Mouse (Mus musculus) liver, postnatal 0 days (tissue): ENCODE measurements around the gene Elavl2. TPM values are rescaled to one million over a fixed set of nuclear protein-coding genes. Genes with fewer than 3 reads are reported as not detected.

ENCODE experiments used
- ATAC-seq: fragments of 200-750 bp; cut with Nextera tagmentation; 2 replicates; pipeline ENCODE4 v1.8.0; 2017; ENCODE audit warnings: mild to moderate bottlenecking, moderate library complexity
- DNase-seq: peaks from one replicate; pipeline ENCODE4 v3.0.0-alpha.2; 2016
- H3K27ac ChIP-seq: fragments of 300-500 bp; sonication (generic); 2 replicates; pipeline ENCODE4 v1.5.1; 2014; ENCODE audit warnings: antibody characterized with exemption, moderate library complexity, mild to moderate bottlenecking, low read depth
- H3K27me3 ChIP-seq: fragments of 300-500 bp; sonication (generic); 2 replicates; pipeline ENCODE4 v1.6.1; 2014; ENCODE audit warnings: low read length, control low read depth, mixed read lengths; ENCODE audit not compliant: insufficient read depth
- H3K36me3 ChIP-seq: fragments of 300-500 bp; sonication (generic); replicated peaks from 2 replicates; pipeline ENCODE4 v1.6.1; 2014; ENCODE audit warnings: mild to moderate bottlenecking, control low read depth, low read length, moderate library complexity, mixed read lengths; ENCODE audit not compliant: insufficient read depth
- H3K4me1 ChIP-seq: fragments of 300-500 bp; sonication (generic); 2 replicates; pipeline ENCODE4 v1.6.1; 2014; ENCODE audit warnings: antibody characterized with exemption, mild to moderate bottlenecking, control low read depth; ENCODE audit not compliant: insufficient read depth
- H3K4me2 ChIP-seq: fragments of 300-500 bp; sonication (generic); 2 replicates; pipeline ENCODE4 v1.6.1; 2014; ENCODE audit warnings: low read depth, mild to moderate bottlenecking, low read length, moderate library complexity, mixed read lengths
- H3K4me3 ChIP-seq: fragments of 300-500 bp; sonication (generic); 2 replicates; pipeline ENCODE4 v1.5.1; 2014; ENCODE audit warnings: low read depth, low read length
- H3K9ac ChIP-seq: fragments of 300-500 bp; sonication (generic); replicated peaks from 2 replicates; pipeline ENCODE4 v1.6.1; 2014; ENCODE audit warnings: mild to moderate bottlenecking, moderate library complexity
- H3K9me3 ChIP-seq: fragments of 300-500 bp; sonication (generic); 2 replicates; pipeline ENCODE4 v1.6.1; 2016; ENCODE audit warnings: mild to moderate bottlenecking, control low read depth, low read length, mixed read lengths
- CTCF ChIP-seq: sonication (generic); IDR thresholded peaks from 2 replicates; pipeline ENCODE4 v1.5.1; 2016; ENCODE audit warnings: antibody characterized with exemption, low read depth
- EP300 ChIP-seq: IDR thresholded peaks from 2 replicates; pipeline ENCODE4 v1.6.1; 2016; ENCODE audit warnings: antibody characterized with exemption, low read depth, mild to moderate bottlenecking
- WGBS: fragments of 180-500 bp; shearing (Covaris S2); extraction: QIAGEN DNeasy Blood & Tissue Kit; methylation state at CpG from one replicate; pipeline ENCODE4 v1.1.7; 2014; ENCODE audit not compliant: insufficient replicate concordance; 5-methylcytosine and 5-hydroxymethylcytosine counted together
- polyA plus RNA-seq: library from polyadenylated mRNA; unstranded; fragments of >200 nt; fragmentation: Nextera tagmentation; extraction: Ambion mirVana; gene quantifications from 2 replicates; pipeline ENCODE4 v1.2.1, GENCODE M21; 2015

Elavl2 gene
- polyA plus RNA-seq, 1 experiment from 2014 or later, result 0.06 TPM

DNA sequence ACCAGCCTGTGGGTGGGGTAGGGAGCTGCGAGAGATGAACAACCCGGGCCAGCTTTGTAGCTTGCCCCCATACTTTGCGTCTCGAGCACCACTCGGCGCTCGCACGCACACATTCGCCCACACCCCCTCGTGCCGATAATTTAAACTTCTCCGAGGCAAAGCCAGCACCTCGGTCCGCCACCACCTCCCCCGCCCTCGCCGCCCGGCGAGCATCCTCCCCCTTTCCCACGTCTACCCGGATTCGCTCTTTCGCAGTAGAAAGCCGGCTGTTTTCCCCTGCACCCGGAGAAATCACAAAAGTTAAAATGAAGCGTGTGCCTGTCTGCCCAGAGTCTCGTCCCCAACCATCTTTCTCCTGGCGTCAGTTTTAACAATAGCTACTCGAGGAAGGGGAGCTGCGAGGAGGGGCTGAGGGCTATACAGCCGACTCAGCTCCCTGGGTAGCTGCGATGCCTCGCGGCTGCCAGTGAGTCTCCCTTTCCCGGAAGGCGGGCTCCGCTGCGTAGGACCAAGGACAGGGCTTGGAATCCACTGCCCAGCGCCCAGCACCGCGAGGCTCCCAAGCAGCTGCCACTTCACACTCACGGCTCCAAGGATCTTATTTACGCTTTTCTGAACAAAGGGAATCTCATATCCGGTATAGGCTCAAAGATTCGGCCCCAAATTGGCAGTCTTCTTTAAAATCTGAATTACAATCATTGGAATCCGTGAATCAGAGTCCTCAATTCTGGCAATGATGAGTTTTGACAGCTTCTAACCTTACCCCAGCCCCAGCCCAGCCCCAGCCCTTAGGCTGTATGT, 25.8 kb downstream of the Elavl2 start:
- Histone ChIP-seq H3K36me3 (no peaks in the 10 kb centered on the region), H3K9ac (no peak overlapping the region), H3K4me2 (peak overlapping the region; percentile 61), H3K27me3 (peaks cover 66% of the 10 kb centered on the region), H3K4me3 (no peak overlapping the region), H3K9me3 (no peaks in the 10 kb centered on the region), H3K4me1 (peaks cover 11% of the 10 kb centered on the region), H3K27ac (no peak overlapping the region)
- WGBS, result 3% methylated on average over 46 of the region's 46 CpGs
- no peak for TF ChIP-seq EP300
- TF ChIP-seq CTCF, result no peak
- ATAC-seq (no peak), DNase-seq (no peak)

DNA sequence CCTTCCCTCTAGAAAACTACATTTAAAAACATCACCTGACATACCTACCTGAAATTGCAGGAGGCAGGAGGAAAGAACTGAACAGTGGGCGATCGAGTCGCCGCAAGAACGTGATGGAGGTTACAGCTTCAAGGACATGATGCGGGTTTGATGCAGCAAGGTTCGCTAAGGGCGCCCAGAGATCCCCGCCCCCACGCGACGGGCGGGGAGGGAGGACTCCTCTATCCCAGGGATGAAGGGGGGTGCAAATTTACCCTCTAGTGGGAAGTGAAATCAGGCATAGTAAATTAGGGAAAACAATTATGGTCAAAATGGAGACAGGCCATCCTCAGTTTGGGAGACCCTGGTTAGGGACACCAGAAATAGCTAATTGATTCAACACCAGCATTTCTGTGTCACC, 27.7 kb downstream of the Elavl2 start:
- H3K9ac ChIP-seq, result no peak overlapping the region
- H3K27ac ChIP-seq, result no peak overlapping the region
- peaks cover 11% of the 10 kb centered on the region for H3K4me1 ChIP-seq
- no peaks in the 10 kb centered on the region for H3K9me3 ChIP-seq
- no peak overlapping the region for H3K4me2 ChIP-seq
- WGBS, result 11% methylated on average over 13 of the region's 13 CpGs
- H3K27me3 ChIP-seq, result peaks cover 69% of the 10 kb centered on the region
- no peak for TF ChIP-seq EP300
- no peak for TF ChIP-seq CTCF
- no peak for ATAC-seq
- H3K4me3 ChIP-seq, result no peak overlapping the region
- H3K36me3 ChIP-seq, result no peaks in the 10 kb centered on the region
- DNase-seq, result no peak

DNA sequence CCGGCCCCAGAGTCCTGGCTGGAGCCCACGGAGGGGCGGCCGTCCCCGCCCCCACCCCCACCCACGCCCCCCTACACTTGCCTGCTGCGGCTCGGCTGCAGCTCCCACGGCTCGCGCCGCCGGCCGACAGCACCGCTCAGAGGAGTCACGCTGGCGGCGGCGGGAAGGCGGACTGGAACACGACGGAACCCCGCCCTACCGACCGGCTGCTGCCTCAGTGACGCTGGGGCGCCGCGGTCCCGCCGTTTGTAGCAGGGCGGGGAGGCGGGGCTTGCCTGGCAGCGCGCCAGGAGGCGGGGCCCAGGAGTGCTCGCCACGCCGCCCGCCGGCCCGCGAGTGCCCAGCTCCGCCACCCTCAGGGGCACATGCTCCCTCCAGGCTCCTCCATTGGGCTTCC, 28.8 kb downstream of the Elavl2 start:
- Histone ChIP-seq H3K9ac (no peak overlapping the region), H3K9me3 (no peaks in the 10 kb centered on the region), H3K4me3 (peak overlapping the region; percentile 40), H3K27ac (no peak overlapping the region), H3K36me3 (no peaks in the 10 kb centered on the region), H3K4me2 (peak overlapping the region; percentile 67), H3K27me3 (peaks cover 68% of the 10 kb centered on the region), H3K4me1 (peaks cover 11% of the 10 kb centered on the region)
- ATAC-seq (peak; percentile 36; the same call in 1 of the 2 replicates), DNase-seq (peak; percentile 32)
- TF ChIP-seq EP300, result no peak
- no peak for TF ChIP-seq CTCF
- WGBS, result under 1% methylated on average over 20 of the region's 44 CpGs

DNA sequence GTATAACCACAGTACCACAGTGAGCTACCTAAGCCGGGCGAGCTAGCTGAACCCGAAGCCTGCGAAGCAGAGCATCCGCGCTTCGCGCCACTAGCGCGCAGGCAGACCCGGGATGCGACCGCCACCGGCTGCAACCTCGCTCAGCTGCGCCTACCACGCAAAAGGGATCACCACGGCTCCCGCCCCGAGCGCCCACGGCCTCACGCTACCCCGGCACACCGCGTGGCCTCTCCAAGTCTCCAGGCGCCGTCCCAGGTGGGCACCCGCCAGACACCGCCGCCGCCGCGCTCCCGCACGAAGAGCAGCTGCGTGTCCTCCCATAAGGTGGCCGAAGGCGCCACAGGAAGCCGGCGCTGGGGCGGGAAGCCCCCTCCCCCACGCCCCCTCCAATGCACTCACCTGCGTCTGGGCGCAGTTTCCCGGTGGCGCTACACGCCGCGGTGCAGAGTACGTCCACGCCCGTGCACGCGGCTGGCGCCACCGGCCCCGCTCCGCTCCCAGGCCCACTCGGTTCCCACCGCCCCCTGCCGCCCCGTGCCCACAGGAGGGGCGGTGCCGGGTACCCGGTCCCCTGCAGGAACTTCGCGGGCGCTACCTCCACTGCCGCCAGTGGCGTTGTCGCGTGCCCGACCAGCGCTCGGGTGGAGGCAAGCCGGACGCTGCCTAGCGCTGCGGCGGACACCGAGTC, 29.3 kb downstream of the Elavl2 start:
- H3K27me3 ChIP-seq, result peaks cover 63% of the 10 kb centered on the region

DNA sequence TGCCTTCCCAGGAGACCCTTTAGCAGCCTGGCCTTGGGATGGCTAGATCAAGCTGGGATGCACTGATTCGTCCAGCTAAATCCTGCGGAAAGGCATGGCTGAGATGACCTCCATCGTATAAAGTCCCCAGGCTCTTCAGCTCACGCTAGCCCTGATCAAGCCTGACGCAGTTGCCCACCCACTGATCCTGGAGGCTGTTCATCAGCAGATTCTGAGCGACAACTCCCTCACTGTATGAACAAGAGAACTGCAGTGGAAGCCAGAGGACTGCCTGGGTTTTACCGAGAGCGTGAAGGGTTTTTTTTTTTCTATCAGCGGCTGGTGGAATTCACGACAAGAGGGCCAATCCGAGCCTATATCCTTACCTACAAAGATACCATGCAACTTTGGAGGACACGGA, 35.3 kb downstream of the Elavl2 start:
- no peak for TF ChIP-seq CTCF
- TF ChIP-seq EP300, result no peak
- Histone ChIP-seq H3K36me3 (no peaks in the 10 kb centered on the region), H3K4me1 (no peaks in the 10 kb centered on the region), H3K9ac (no peak overlapping the region), H3K4me2 (no peak overlapping the region), H3K27me3 (peaks cover 9% of the 10 kb centered on the region), H3K9me3 (no peaks in the 10 kb centered on the region), H3K27ac (no peak overlapping the region), H3K4me3 (no peak overlapping the region)
- DNase-seq, result no peak
- no peak for ATAC-seq
- 75% methylated on average over 12 of the region's 12 CpGs for WGBS

More for the DNA sequence above, 29.3 kb downstream of the Elavl2 start:
- H3K4me2 ChIP-seq, result peak overlapping the region; percentile 67
- TF ChIP-seq EP300 (no peak), CTCF (no peak)
- ATAC-seq, result peak; percentile 12
- no peak overlapping the region for H3K9ac ChIP-seq
- no peaks in the 10 kb centered on the region for H3K9me3 ChIP-seq
- H3K36me3 ChIP-seq, result no peaks in the 10 kb centered on the region
- peaks cover 7% of the 10 kb centered on the region for H3K4me1 ChIP-seq
- no peak for DNase-seq
- under 1% methylated on average over 68 of the region's 82 CpGs for WGBS
- H3K4me3 ChIP-seq, result peak overlapping the region; percentile 40
- H3K27ac ChIP-seq, result no peak overlapping the region

DNA sequence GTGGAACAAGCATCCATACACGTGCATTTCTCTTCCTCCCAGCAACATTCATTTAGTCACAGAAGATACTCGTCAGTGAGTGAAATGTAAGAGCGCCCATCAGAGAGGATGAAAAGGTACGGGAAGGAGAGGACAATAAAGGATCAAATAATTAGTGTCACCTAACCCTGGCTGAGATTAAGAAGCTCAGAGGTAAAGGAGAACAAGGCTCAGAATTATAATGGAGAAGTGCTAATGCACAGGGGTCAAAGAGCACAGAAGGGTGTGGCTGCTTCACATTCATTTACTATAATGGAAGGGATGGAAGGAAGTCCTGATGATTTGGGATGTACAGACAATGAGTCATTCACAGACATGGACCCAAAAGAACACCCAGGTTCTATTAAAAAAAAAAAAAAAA, 36.6 kb downstream of the Elavl2 start:
- no peaks in the 10 kb centered on the region for H3K36me3 ChIP-seq
- TF ChIP-seq EP300 (no peak), CTCF (no peak)
- no peak overlapping the region for H3K27ac ChIP-seq
- DNase-seq (no peak), ATAC-seq (no peak)
- H3K9me3 ChIP-seq, result no peaks in the 10 kb centered on the region
- H3K4me2 ChIP-seq, result no peak overlapping the region
- 67% methylated on average over 4 of the region's 4 CpGs for WGBS
- no peak overlapping the region for H3K9ac ChIP-seq
- H3K4me3 ChIP-seq, result no peak overlapping the region
- no peaks in the 10 kb centered on the region for H3K27me3 ChIP-seq
- H3K4me1 ChIP-seq, result no peaks in the 10 kb centered on the region
